In genomic region chr1:165192102-165192501, GRCm38 (mm10) we compare ENCODE assay signal across 14 mouse cellular contexts. TPM values are rescaled to one million over a fixed set of nuclear protein-coding genes. Genes with fewer than 3 reads are reported as not detected.
DNase-seq lines count a peak whose midpoint lies in the region; ATAC-seq and TF ChIP-seq lines count a peak whose summit lies in the region.
"Had no signal": no experiment of that assay in that cellular context is flagged by ENCODE, and none has a peak within 500 bp of the region (broad histone marks: within the 10 kb centered on the region; RNA-seq: fewer than 3 reads in every experiment).

No protein-coding gene starts in this region.

- 0 out of 2 replicates have a peak overlapping the region, but pooled peaks have one; percentile 73 for H3K4me2 ChIP-seq in intestine, embryonic 14.5 days (ENCODE audit: low read length)
- no peak overlapping the region; the same call in 1 of the 2 replicates for H3K4me2 ChIP-seq in intestine, embryonic 15.5 days (replicated peaks)
- H3K4me2 ChIP-seq in intestine, embryonic 16.5 days (ENCODE audit: low read depth, low read length) = peak overlapping the region; percentile 83; the same call in 1 of the 2 replicates

- H3K9ac ChIP-seq in intestine, embryonic 14.5 days (ENCODE audit: low read length) = no peak overlapping the region
- no peak overlapping the region for H3K9ac ChIP-seq in intestine, embryonic 15.5 days
- H3K9ac ChIP-seq in intestine, embryonic 16.5 days (ENCODE audit: low read depth, low read length) = no peak overlapping the region

- H3ac ChIP-seq in C2C12 (ENCODE audit: control insufficient read depth, insufficient read length, low read depth) = no peak overlapping the region

- no peaks in the 10 kb centered on the region for H3K9me3 ChIP-seq in intestine, embryonic 14.5 days (ENCODE audit: control insufficient read depth, low read length)
- no peaks in the 10 kb centered on the region for H3K9me3 ChIP-seq in intestine, embryonic 15.5 days
- H3K9me3 ChIP-seq in intestine, embryonic 16.5 days (ENCODE audit: control insufficient read depth, low read length) = no peaks in the 10 kb centered on the region

- TF ChIP-seq CTCF in C2C12 (IDR thresholded peaks at IDR 0.05; ENCODE audit: control insufficient read depth, insufficient read depth, insufficient read length) = no peak

- ATAC-seq in intestine, embryonic 14.5 days (replicated peaks; ENCODE audit: low FRiP score, low TSS enrichment, low read depth) = no peak
- no peak for ATAC-seq in intestine, embryonic 15.5 days
- no peak for ATAC-seq in intestine, embryonic 16.5 days

- peaks cover 13% of the 10 kb centered on the region for H3K79me2 ChIP-seq in C2C12 (ENCODE audit: control insufficient read depth, insufficient read depth)

- H3K4me1 ChIP-seq in intestine, embryonic 14.5 days (replicated peaks; ENCODE audit: control insufficient read depth, insufficient read depth, low read length) = peaks cover 16% of the 10 kb centered on the region; the same call in 1 of the 2 replicates
- peaks cover 13% of the 10 kb centered on the region for H3K4me1 ChIP-seq in intestine, embryonic 15.5 days (replicated peaks)
- peaks cover 22% of the 10 kb centered on the region for H3K4me1 ChIP-seq in intestine, embryonic 16.5 days (ENCODE audit: control insufficient read depth, insufficient read depth, low read length)

- H3K36me3 ChIP-seq in intestine, embryonic 14.5 days (ENCODE audit: control insufficient read depth, insufficient read depth, low read length) = 0 out of 2 replicates have a peak, but pooled peaks cover 8% of the 10 kb centered on the region
- H3K36me3 ChIP-seq in intestine, embryonic 15.5 days = no peaks in the 10 kb centered on the region
- H3K36me3 ChIP-seq in C2C12 (ENCODE audit: control insufficient read depth, insufficient read depth) = no peaks in the 10 kb centered on the region
- H3K36me3 ChIP-seq in intestine, embryonic 16.5 days (ENCODE audit: control insufficient read depth, insufficient read depth, low read length) = no peaks in the 10 kb centered on the region

- H3K4me3 ChIP-seq in intestine, embryonic 14.5 days (ENCODE audit: low read depth, low read length) = no peak overlapping the region
- H3K4me3 ChIP-seq in intestine, embryonic 15.5 days (replicated peaks) = no peak overlapping the region
- peak overlapping the region; percentile 18 for H3K4me3 ChIP-seq in C2C12 (ENCODE audit: insufficient read depth, poor library complexity, severe bottlenecking)
- no peak overlapping the region for H3K4me3 ChIP-seq in intestine, embryonic 16.5 days (ENCODE audit: low read length)

- no peak overlapping the region for H3K27ac ChIP-seq in intestine, embryonic 14.5 days (ENCODE audit: low read depth)
- no peak overlapping the region for H3K27ac ChIP-seq in intestine, embryonic 15.5 days
- no peak overlapping the region for H3K27ac ChIP-seq in intestine, embryonic 16.5 days (ENCODE audit: low read length)

- 75% methylated on average over 4 of the region's 4 CpGs for WGBS in intestine, embryonic 14.5 days
- 75% methylated on average over 4 of the region's 4 CpGs for WGBS in intestine, embryonic 15.5 days
- WGBS in intestine, embryonic 16.5 days = 65% methylated on average over 4 of the region's 4 CpGs

- H3K27me3 ChIP-seq in intestine, embryonic 14.5 days (replicated peaks; ENCODE audit: control insufficient read depth, insufficient read depth, low read length) = no peaks in the 10 kb centered on the region
- no peaks in the 10 kb centered on the region for H3K27me3 ChIP-seq in intestine, embryonic 15.5 days (replicated peaks)
- H3K27me3 ChIP-seq in C2C12 (ENCODE audit: control insufficient read depth, insufficient read depth, insufficient read length) = no peaks in the 10 kb centered on the region
- no peaks in the 10 kb centered on the region for H3K27me3 ChIP-seq in intestine, embryonic 16.5 days (replicated peaks; ENCODE audit: control insufficient read depth, insufficient read depth, low read length)

- DNase-seq in intestine, embryonic 14.5 days (ENCODE audit: low spot score) = no peak
- DNase-seq in 416B (ENCODE audit: low read depth) = peak; percentile 67
- DNase-seq in MN1 (ENCODE audit: low spot score) = no peak
- no peak for DNase-seq in gastrocnemius, postnatal 25 days
- no peak for DNase-seq in layer of hippocampus, adult 11-12 months (ENCODE audit: low spot score)
- DNase-seq: adrenal gland, postnatal 36 days; cerebellum, postnatal 25 days; gastrocnemius, postnatal 36 days; midbrain, embryonic 14.5 days; right cerebral cortex, postnatal 4 days had no signal

- peaks cover 7% of the 10 kb centered on the region for H3K79me3 ChIP-seq in C2C12 (ENCODE audit: low read depth)

TF ChIP-seq in C2C12, 6 proteins besides CTCF, POLR2A, EP300 and RAD21:
- no peak for TF ChIP-seq USF1 (IDR thresholded peaks at IDR 0.05; ENCODE audit: low read depth)
- no peak for TF ChIP-seq CEBPB (IDR thresholded peaks at IDR 0.05; ENCODE audit: low read depth)
- TF ChIP-seq MYOG (IDR thresholded peaks at IDR 0.05; ENCODE audit: control insufficient read depth, extremely low read depth, insufficient read length) = no peak

RNA-seq across cellular contexts. Expression of gene Sft2d2, which starts 2.1 kb away (rescaled TPM):
- polyA plus RNA-seq in intestine, embryonic 14.5 days (2014; fragmentation: Nextera tagmentation; extraction: Ambion mirVana) = 30.8 and 31.7 TPM in 2 replicates
- polyA plus RNA-seq in intestine, embryonic 15.5 days (2015; fragmentation: Nextera tagmentation; extraction: Ambion mirVana) = 25.9 and 27.1 TPM in 2 replicates
- polyA plus RNA-seq in C2C12 (2012; fragmentation: generic; extraction: Trizol) = 6.9 TPM
- 28.6 and 33.3 TPM in 2 replicates for polyA plus RNA-seq in intestine, embryonic 16.5 days (2015; fragmentation: Nextera tagmentation; extraction: Ambion mirVana)
- 1 to 10 TPM; 7.4 to 7.5 TPM for total RNA-seq in gastrocnemius, postnatal 25 days (2021)

RNA-seq across cellular contexts. Expression of gene Tbx19, which starts 31.5 kb away (rescaled TPM):
- polyA plus RNA-seq in intestine, embryonic 14.5 days (2014; fragmentation: Nextera tagmentation; extraction: Ambion mirVana) = 0.08 TPM in 1 of 2 replicates, not detected in the other
- polyA plus RNA-seq in intestine, embryonic 15.5 days (2015; fragmentation: Nextera tagmentation; extraction: Ambion mirVana) = not detected in 2 replicates
- polyA plus RNA-seq in C2C12 (2012; fragmentation: generic; extraction: Trizol) = not detected
- polyA plus RNA-seq in intestine, embryonic 16.5 days (2015; fragmentation: Nextera tagmentation; extraction: Ambion mirVana) = not detected in 2 replicates
- not detected for total RNA-seq in gastrocnemius, postnatal 25 days (2021)
- total RNA-seq: gastrocnemius, postnatal 36 days had no signal
- polyA plus RNA-seq: kidney, embryonic 16.5 days; midbrain, embryonic 14.5 days had no signal

RNA-seq across cellular contexts. Expression of gene Tiprl, which starts 44.7 kb away (rescaled TPM):
- polyA plus RNA-seq in intestine, embryonic 14.5 days (2014; fragmentation: Nextera tagmentation; extraction: Ambion mirVana) = 83.5 and 89.0 TPM in 2 replicates
- 77.9 and 85.6 TPM in 2 replicates for polyA plus RNA-seq in intestine, embryonic 15.5 days (2015; fragmentation: Nextera tagmentation; extraction: Ambion mirVana)
- polyA plus RNA-seq in C2C12 (2012; fragmentation: generic; extraction: Trizol) = 31.3 TPM
- 77.9 and 83.9 TPM in 2 replicates for polyA plus RNA-seq in intestine, embryonic 16.5 days (2015; fragmentation: Nextera tagmentation; extraction: Ambion mirVana)
- total RNA-seq in gastrocnemius, postnatal 25 days (2021) = 10 to 100 TPM; 15.9 to 21.0 TPM
